Mouse (Mus musculus) ES-CJ7 (cell line): Measurements from ENCODE around the gene Saa3.
A peak's percentile ranks its signal among the peaks of the same experiment; 100 is the strongest.
"Not testable (repeated sequence)": the region's sequence is repeated elsewhere in the genome, so short reads cannot be mapped to it uniquely, and the experiment has no call there.

ENCODE experiments used
- DNase-seq: peaks from one replicate; pipeline ENCODE4 v3.0.0; 2011; ENCODE audit warnings: low read depth, low spot score

The Saa3 gene

GRCm38 (mm10) chr7:46712250-46712649 lies 3.2 kb downstream of the Saa3 start:
- no peak for DNase-seq

- DNase-seq: peak; percentile 96
These were observed 5.1 kb downstream of the Saa3 start, which contains the start of gene Saal1 for GRCm38 (mm10) chr7:46710390-46710844. Gene Saal1, minus strand, starts transcription at chr7:46710680.

GRCm38 (mm10) chr7:46700521-46701025 lies 14.9 kb downstream of the Saa3 start:
- no peak for DNase-seq

GRCm38 (mm10) chr7:46696754-46697153 lies 18.7 kb downstream of the Saa3 start:
- no peak for DNase-seq

GRCm38 (mm10) chr7:46686827-46687226 lies 28.7 kb downstream of the Saa3 start:
- DNase-seq: no peak

GRCm38 (mm10) chr7:46680732-46681131 lies 34.8 kb downstream of the Saa3 start:
- DNase-seq: no peak

- not testable (repeated sequence) for DNase-seq
These were observed 36.5 kb downstream of the Saa3 start for GRCm38 (mm10) chr7:46679044-46679443.

- DNase-seq: no peak
These were observed 37.1 kb downstream of the Saa3 start for GRCm38 (mm10) chr7:46678417-46678816.

- no peak for DNase-seq
These were observed 38.6 kb downstream of the Saa3 start for GRCm38 (mm10) chr7:46676808-46677360.

- no peak for DNase-seq
These were observed 39.6 kb downstream of the Saa3 start for GRCm38 (mm10) chr7:46675886-46676285.

- DNase-seq: no peak
These were observed 40.4 kb downstream of the Saa3 start for GRCm38 (mm10) chr7:46675061-46675460.

- DNase-seq: no peak
These were observed 43.3 kb downstream of the Saa3 start, which contains the start of gene Tph1 for GRCm38 (mm10) chr7:46672160-46672672. Gene Tph1, minus strand, starts transcription at chr7:46672537.

- DNase-seq: peak; percentile 46
These were observed 48.2 kb downstream of the Saa3 start for GRCm38 (mm10) chr7:46667256-46667655.

GRCm38 (mm10) chr7:46665236-46665635 lies 50.3 kb downstream of the Saa3 start:
- peak; percentile 72 for DNase-seq
